Mouse (Mus musculus) embryonic facial prominence, embryonic 10.5 days (tissue): ENCODE measurements at regions not wholly inside any gene's neighbourhood (a gene's known extent, or its start where the extent isn't known, plus 50 kb on each side); places are given as distances from the start of the nearest gene placed in this dataset.

Experiments used
- DNase-seq: peaks from one replicate; pipeline ENCODE4 v3.0.0-alpha.2; 2017; ENCODE audit warnings: low spot score
- H3K27ac ChIP-seq: fragments of 300-500 bp; sonication (generic); replicated peaks from 2 replicates; pipeline ENCODE4 v1.5.1; 2016; ENCODE audit warnings: mild to moderate bottlenecking
- H3K27me3 ChIP-seq: fragments of 300-500 bp; sonication (generic); replicated peaks from 2 replicates; pipeline ENCODE4 v1.6.1; 2016; ENCODE audit warnings: low read depth, mild to moderate bottlenecking; ENCODE audit not compliant: poor library complexity, severe bottlenecking
- H3K36me3 ChIP-seq: fragments of 300-500 bp; sonication (generic); replicated peaks from 2 replicates; pipeline ENCODE4 v1.6.1; 2016; ENCODE audit warnings: mild to moderate bottlenecking, moderate library complexity
- H3K4me1 ChIP-seq: fragments of 300-500 bp; sonication (generic); 2 replicates; pipeline ENCODE4 v1.6.1; 2016
- H3K4me3 ChIP-seq: fragments of 300-500 bp; sonication (generic); 2 replicates; pipeline ENCODE4 v1.5.1; 2016; ENCODE audit warnings: mild to moderate bottlenecking, moderate library complexity
- H3K9me3 ChIP-seq: fragments of 300-500 bp; sonication (generic); 2 replicates; pipeline ENCODE4 v1.6.1; 2016; ENCODE audit warnings: mild to moderate bottlenecking
- WGBS: fragments of 180-500 bp; shearing (Covaris S2); methylation state at CpG from one replicate; pipeline ENCODE4 v1.1.7; 2016; 5-methylcytosine and 5-hydroxymethylcytosine counted together

DNA sequence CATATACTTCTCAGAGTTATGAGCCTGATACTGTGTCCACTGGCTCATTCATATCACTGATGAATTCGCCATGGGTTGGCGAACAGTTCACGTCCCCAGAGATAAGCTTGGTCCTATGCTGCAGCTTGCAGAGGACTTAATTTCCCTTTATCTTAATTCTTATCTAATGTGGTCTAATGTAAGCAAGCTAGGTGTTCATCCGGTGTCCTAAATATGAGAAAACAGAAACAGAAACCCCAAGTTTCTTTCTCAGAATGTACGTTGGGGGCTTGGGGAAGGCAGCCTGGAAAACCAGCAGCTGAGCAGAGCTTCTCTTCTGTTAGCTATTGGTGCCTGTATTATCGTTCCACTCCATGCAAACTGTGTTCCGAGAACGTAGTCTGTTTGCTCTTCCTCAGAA, 170.1 kb downstream of the 1700064H15Rik start:
- no peak overlapping the region for H3K4me3 ChIP-seq
- no peaks in the 10 kb centered on the region for H3K36me3 ChIP-seq
- WGBS: 92% methylated on average over 8 of the region's 8 CpGs
- no peaks in the 10 kb centered on the region for H3K4me1 ChIP-seq
- H3K27ac ChIP-seq: no peak overlapping the region
- no peaks in the 10 kb centered on the region for H3K9me3 ChIP-seq
- no peak for DNase-seq
- no peaks in the 10 kb centered on the region for H3K27me3 ChIP-seq

GRCm38 (mm10) chr3:19457431-19457830, 171.0 kb downstream of the 1700064H15Rik start:
- Histone ChIP-seq H3K27ac (no peak overlapping the region), H3K4me3 (no peak overlapping the region), H3K36me3 (no peaks in the 10 kb centered on the region), H3K27me3 (no peaks in the 10 kb centered on the region), H3K9me3 (no peaks in the 10 kb centered on the region), H3K4me1 (no peaks in the 10 kb centered on the region)
- 90% methylated on average over 2 of the region's 2 CpGs for WGBS
- no peak for DNase-seq

DNA sequence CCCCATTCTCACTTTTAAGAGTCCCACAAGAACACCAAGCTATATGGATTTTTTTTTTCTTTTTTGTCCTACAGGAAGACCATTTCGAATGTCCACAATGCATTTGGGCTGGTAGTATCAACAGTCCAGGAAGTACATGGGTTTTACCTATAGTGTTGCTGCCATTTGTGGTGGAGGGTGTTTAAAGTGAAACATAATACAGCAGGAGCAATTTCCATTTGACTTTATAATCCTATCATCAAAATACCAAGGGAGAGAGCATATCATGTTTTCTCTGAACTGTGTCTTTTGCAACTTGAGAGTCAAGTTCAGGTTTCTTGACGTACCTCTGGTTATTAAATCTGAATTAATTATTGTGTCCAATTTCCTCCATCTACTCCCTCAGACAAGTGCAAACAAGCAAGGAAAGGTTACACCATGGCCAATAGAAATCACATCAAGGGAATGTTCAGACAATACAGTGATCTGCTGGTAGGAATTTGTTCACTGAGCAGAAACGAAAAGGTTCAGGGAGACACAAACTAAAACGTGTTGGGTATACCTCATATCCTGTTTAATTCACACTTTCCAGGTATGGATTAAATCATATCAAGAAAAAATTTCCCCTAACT, 172.5 kb downstream of the 1700064H15Rik start:
- no peaks in the 10 kb centered on the region for H3K4me1 ChIP-seq
- WGBS: 69% methylated on average over 4 of the region's 4 CpGs
- no peak for DNase-seq
- H3K27ac ChIP-seq: no peak overlapping the region
- H3K36me3 ChIP-seq: no peaks in the 10 kb centered on the region
- no peak overlapping the region for H3K4me3 ChIP-seq
- H3K9me3 ChIP-seq: no peaks in the 10 kb centered on the region
- no peaks in the 10 kb centered on the region for H3K27me3 ChIP-seq

- WGBS: 33% methylated on average over 3 of the region's 3 CpGs
- Histone ChIP-seq H3K27ac (no peak overlapping the region), H3K4me1 (no peaks in the 10 kb centered on the region), H3K27me3 (no peaks in the 10 kb centered on the region), H3K9me3 (no peaks in the 10 kb centered on the region), H3K36me3 (no peaks in the 10 kb centered on the region), H3K4me3 (no peak overlapping the region)
- DNase-seq: peak; percentile 64
Measured at GRCm38 (mm10) chr3:19451022-19451421, 177.5 kb downstream of the 1700064H15Rik start.

DNA sequence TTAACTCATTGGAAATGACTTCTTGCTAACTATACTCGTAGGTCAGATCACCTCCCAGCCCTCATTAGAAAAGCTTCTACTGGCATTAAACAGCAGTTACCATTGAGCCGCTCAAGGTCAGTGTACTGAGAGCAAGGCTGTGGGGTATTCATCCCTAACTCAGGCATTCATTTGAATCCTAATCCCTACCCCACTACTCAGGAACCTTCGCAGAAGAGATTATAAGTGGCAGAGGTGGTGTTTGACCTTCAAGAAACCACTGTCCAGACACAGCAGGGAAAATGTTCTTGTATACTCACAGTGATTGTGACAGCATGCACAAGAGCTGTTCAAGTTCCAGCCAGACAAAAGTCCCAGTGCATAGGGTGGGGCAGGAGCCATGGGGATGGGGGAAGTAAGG, 179.5 kb downstream of the 1700064H15Rik start:
- no peak overlapping the region for H3K4me3 ChIP-seq
- H3K9me3 ChIP-seq: no peaks in the 10 kb centered on the region
- no peak overlapping the region for H3K27ac ChIP-seq
- no peak for DNase-seq
- H3K4me1 ChIP-seq: no peaks in the 10 kb centered on the region
- H3K36me3 ChIP-seq: no peaks in the 10 kb centered on the region
- H3K27me3 ChIP-seq: no peaks in the 10 kb centered on the region
- 84% methylated on average over 3 of the region's 3 CpGs for WGBS

- 81% methylated on average over 2 of the region's 2 CpGs for WGBS
- Histone ChIP-seq H3K9me3 (no peaks in the 10 kb centered on the region), H3K27ac (no peak overlapping the region), H3K36me3 (no peaks in the 10 kb centered on the region), H3K4me3 (no peak overlapping the region), H3K27me3 (no peaks in the 10 kb centered on the region), H3K4me1 (no peaks in the 10 kb centered on the region)
- no peak for DNase-seq
Measured at GRCm38 (mm10) chr3:19448192-19448591, 180.3 kb downstream of the 1700064H15Rik start.

- no peak overlapping the region for H3K4me3 ChIP-seq
- no peak for DNase-seq
- 75% methylated on average over 1 of the region's 1 CpGs for WGBS
Measured at GRCm38 (mm10) chr3:19447733-19448132, 180.7 kb downstream of the 1700064H15Rik start.

GRCm38 (mm10) chr3:19444914-19445313, 183.6 kb downstream of the 1700064H15Rik start:
- Histone ChIP-seq H3K9me3 (no peaks in the 10 kb centered on the region), H3K27me3 (no peaks in the 10 kb centered on the region), H3K27ac (no peak overlapping the region), H3K4me1 (no peaks in the 10 kb centered on the region), H3K36me3 (no peaks in the 10 kb centered on the region), H3K4me3 (no peak overlapping the region)
- 66% methylated on average over 2 of the region's 2 CpGs for WGBS
- DNase-seq: no peak

More at GRCm38 (mm10) chr3:19447733-19448132, 180.7 kb downstream of the 1700064H15Rik start:
- Histone ChIP-seq H3K9me3 (no peaks in the 10 kb centered on the region), H3K27ac (no peak overlapping the region), H3K27me3 (no peaks in the 10 kb centered on the region), H3K4me1 (no peaks in the 10 kb centered on the region), H3K36me3 (no peaks in the 10 kb centered on the region)

GRCm38 (mm10) chr3:19441827-19442226, 186.7 kb downstream of the 1700064H15Rik start:
- no peak for DNase-seq
- H3K36me3 ChIP-seq: no peaks in the 10 kb centered on the region
- H3K4me3 ChIP-seq: no peak overlapping the region
- 53% methylated on average over 1 of the region's 1 CpGs for WGBS
- H3K4me1 ChIP-seq: no peaks in the 10 kb centered on the region
- no peaks in the 10 kb centered on the region for H3K9me3 ChIP-seq
- H3K27me3 ChIP-seq: no peaks in the 10 kb centered on the region
- no peak overlapping the region for H3K27ac ChIP-seq

- Histone ChIP-seq H3K9me3 (no peaks in the 10 kb centered on the region), H3K36me3 (no peaks in the 10 kb centered on the region), H3K27ac (no peak overlapping the region), H3K4me3 (no peak overlapping the region), H3K4me1 (0 out of 2 replicates have a peak, but pooled peaks cover 4% of the 10 kb centered on the region), H3K27me3 (no peaks in the 10 kb centered on the region)
- DNase-seq: no peak
- WGBS: 82% methylated on average over 4 of the region's 4 CpGs
Measured at GRCm38 (mm10) chr3:19430159-19430558, 198.3 kb downstream of the 1700064H15Rik start.

DNA sequence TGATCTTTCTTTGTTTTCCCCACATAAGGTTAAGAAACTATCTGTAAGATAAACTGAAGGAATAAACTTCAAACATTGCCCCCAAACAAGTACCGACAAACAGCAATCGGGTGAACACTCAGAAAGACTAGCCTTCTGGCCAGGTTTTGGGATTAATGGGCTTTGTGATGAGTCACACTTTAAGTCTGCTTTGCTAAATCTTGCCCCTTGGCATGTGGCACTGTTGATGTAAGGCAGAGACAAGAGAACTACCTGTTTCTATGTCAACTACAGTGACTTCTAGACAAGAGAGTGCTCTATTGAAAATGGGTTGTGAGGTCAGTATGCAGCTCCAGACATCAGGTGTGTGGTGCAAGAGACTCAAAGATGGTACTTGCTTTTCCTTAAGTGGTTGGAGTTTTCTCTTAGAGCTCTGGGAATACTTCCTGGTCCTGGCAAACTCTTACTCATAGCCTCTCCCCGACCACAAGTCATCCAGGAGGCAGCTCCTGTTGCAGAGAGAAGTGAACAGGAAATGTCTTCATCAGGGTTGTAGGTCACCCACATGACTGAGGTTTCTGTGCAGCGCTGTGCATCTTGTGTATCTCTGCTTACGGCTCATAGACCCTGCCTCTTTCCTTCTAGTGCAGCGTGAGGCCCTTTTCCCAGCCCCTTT, 198.9 kb downstream of the 1700064H15Rik start:
- Histone ChIP-seq H3K4me3 (no peak overlapping the region), H3K4me1 (0 out of 2 replicates have a peak, but pooled peaks cover 4% of the 10 kb centered on the region), H3K27ac (no peak overlapping the region), H3K27me3 (no peaks in the 10 kb centered on the region), H3K9me3 (no peaks in the 10 kb centered on the region), H3K36me3 (no peaks in the 10 kb centered on the region)
- DNase-seq: no peak
- WGBS: 78% methylated on average over 6 of the region's 6 CpGs

DNA sequence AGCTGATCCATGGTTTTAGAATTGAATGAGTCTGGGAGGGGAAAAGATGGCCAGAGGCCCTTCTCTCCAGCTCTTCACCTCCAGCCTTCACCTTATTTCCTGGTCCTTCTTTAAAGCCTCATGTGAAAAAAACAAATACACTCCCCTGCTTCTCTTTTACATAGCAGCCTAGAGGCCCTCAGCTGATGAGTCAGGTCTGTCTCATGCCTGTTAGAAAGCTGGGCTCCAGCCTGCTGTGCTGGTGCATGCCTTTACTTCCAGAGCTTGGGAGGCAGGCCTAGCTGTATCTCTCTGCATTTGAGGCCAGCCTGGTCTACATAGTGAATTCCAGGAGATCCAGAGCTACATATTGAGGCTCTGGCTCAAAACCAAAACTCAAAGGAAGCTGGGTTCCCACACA, 199.5 kb downstream of the 1700064H15Rik start:
- no peaks in the 10 kb centered on the region for H3K9me3 ChIP-seq
- H3K4me1 ChIP-seq: 0 out of 2 replicates have a peak, but pooled peaks cover 4% of the 10 kb centered on the region
- H3K4me3 ChIP-seq: no peak overlapping the region
- H3K27me3 ChIP-seq: no peaks in the 10 kb centered on the region
- no peaks in the 10 kb centered on the region for H3K36me3 ChIP-seq
- no peak for DNase-seq
- H3K27ac ChIP-seq: no peak overlapping the region

DNA sequence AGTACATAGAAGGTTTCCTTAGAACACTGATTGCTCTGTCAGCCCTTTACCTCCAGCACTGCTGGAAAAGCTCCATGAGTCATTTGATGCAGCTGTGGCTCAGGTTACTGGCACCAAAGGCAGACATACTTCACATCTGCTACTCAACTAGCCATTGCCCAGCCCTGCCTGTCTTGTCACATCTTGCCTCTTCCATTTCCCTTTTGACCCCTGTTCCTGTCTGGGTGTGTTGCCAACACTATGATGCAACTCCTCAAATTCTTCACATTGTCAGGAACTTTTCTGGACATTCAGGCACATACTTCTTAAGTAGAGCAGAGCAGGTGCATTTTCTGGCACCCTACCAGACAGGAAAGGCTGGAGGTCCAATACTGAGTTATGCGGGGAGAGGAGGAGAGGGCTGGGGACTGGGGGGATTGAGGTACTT, 202.3 kb downstream of the 1700064H15Rik start:
- Histone ChIP-seq H3K27ac (no peak overlapping the region), H3K27me3 (no peaks in the 10 kb centered on the region), H3K36me3 (no peaks in the 10 kb centered on the region), H3K4me1 (0 out of 2 replicates have a peak, but pooled peaks cover 4% of the 10 kb centered on the region), H3K9me3 (no peaks in the 10 kb centered on the region), H3K4me3 (no peak overlapping the region)
- 82% methylated on average over 1 of the region's 1 CpGs for WGBS
- peak; percentile 17 for DNase-seq
